Mouse (Mus musculus): ENCODE results near the gene Slit3. TPM values are rescaled to one million over a fixed set of nuclear protein-coding genes. Genes with fewer than 3 reads are reported as not detected.

The Slit3 gene
- 9.5 and 13.8 TPM in 2 replicates for polyA plus RNA-seq (2021; fragmentation: Nextera tagmentation)
- long read RNA-seq, experiment 1, partial matches to known transcripts: 5 of 11 reads
- long read RNA-seq, experiment 1, other reads (novel, unspliced or antisense): 6 of 11 reads
- long read RNA-seq, experiment 2, partial matches to known transcripts: 4 of 8 reads
- long read RNA-seq, experiment 2, other reads (novel, unspliced or antisense): 4 of 8 reads

GRCm38 (mm10) chr11:35120894-35121610 is at the start of gene Slit3:
Slit3 (plus strand) TSS chr11:35121224.

All from left cerebral cortex, adult 6 months (tissue).